Mouse (Mus musculus): ENCODE results near the gene Myrf. TPM values are rescaled to one million over a fixed set of nuclear protein-coding genes. Genes with fewer than 3 reads are reported as not detected.
A peak's percentile ranks its signal among the peaks of the same experiment; 100 is the strongest.

Myrf gene
- polyA plus RNA-seq, 1 experiment from 2014 or later = 11.1 TPM

DNA sequence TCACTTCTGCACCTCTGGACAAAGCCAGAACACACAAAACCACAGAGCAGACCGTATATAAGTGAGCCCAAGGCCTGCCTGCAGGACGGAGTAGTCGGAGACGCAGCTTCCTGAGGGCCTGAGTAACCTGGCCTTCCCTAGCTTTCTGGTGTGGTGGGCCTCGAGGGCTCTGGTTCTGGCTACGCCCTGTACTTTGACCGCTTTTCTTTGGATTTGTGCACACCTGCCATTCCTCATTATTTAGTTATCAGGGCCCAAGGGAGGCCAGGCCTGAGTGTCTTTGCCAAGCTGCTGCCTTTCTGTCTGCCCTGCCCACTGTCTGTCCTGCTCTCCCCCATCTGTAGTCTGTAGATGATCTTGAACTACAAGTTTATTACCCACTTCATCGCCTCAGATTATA is 50.6 kb downstream of the Myrf start:
- WGBS = 94% methylated on average over 8 of the region's 8 CpGs
- H3K27me3 ChIP-seq (replicated peaks) = no peaks in the 10 kb centered on the region
- H3K4me3 ChIP-seq = no peak overlapping the region
- ATAC-seq (ENCODE audit: extremely low read depth, insufficient number of reproducible peaks, low FRiP score, low TSS enrichment) = no peak
- peaks cover 100% of the 10 kb centered on the region for H3K36me3 ChIP-seq
- H3K27ac ChIP-seq (replicated peaks) = no peak overlapping the region
- peaks cover 10% of the 10 kb centered on the region for H3K4me1 ChIP-seq
- H3K9ac ChIP-seq = no peak overlapping the region
- H3K9me3 ChIP-seq = no peaks in the 10 kb centered on the region
- H3K4me2 ChIP-seq = no peak overlapping the region

DNA sequence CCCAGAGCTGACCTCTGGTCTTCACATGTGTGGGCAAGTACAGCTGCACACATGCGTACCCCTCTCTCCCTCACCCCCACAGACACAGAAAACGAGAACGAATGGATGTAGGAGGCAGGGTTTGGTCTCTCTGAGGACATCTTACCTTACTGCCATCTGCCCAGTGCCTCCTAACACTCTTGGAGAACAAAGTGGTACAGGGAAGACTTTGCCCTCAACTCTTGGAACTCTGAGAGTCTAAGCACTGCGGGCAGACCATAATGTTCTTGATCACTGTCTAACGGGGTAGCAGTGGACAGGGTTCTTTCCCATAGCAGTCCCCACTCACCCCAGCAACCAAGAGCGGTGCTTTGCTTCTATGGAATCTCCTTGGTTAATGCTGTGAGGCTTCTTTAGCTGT is 51.5 kb downstream of the Myrf start:
- H3K36me3 ChIP-seq = peaks cover 92% of the 10 kb centered on the region
- H3K27ac ChIP-seq (replicated peaks) = no peak overlapping the region
- H3K9ac ChIP-seq = no peak overlapping the region
- H3K9me3 ChIP-seq = no peaks in the 10 kb centered on the region
- H3K4me2 ChIP-seq = no peak overlapping the region
- ATAC-seq (ENCODE audit: extremely low read depth, insufficient number of reproducible peaks, low FRiP score, low TSS enrichment) = no peak
- no peak overlapping the region for H3K4me3 ChIP-seq
- H3K27me3 ChIP-seq (replicated peaks) = no peaks in the 10 kb centered on the region
- whole genome bisulfite sequencing = 92% methylated on average over 6 of the region's 6 CpGs
- H3K4me1 ChIP-seq = peaks cover 19% of the 10 kb centered on the region

DNA sequence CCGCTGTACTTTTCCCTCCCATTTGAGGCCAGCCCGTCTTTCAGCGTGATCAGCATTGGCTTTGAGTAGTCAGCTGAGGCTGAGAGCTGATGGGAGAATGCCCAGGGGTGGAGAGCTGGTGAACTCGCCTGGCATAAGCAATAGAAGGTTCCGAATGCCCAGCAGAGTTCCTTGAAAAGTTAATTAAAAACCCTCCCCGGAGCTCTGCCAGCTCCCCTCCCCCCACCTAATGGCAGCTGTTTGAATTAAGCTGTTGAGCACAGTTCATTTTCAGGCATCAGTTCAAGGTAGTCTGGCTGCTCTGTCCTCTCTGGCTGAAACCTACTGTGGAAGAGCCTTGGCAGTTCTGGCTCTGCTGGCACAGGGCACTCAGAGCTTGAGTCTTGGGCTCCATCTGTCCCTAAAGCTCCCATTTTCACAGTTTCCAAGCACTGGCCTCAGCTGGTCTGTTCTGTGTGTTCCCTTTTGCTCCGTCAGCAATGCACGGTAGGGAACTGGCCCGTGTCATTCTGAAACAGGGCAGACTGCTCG is 52.2 kb downstream of the Myrf start:
- H3K27me3 ChIP-seq (replicated peaks) = no peaks in the 10 kb centered on the region
- no peak overlapping the region for H3K4me3 ChIP-seq
- ATAC-seq (ENCODE audit: extremely low read depth, insufficient number of reproducible peaks, low FRiP score, low TSS enrichment) = no peak
- no peak overlapping the region for H3K27ac ChIP-seq (replicated peaks)
- WGBS = 83% methylated on average over 10 of the region's 10 CpGs
- H3K4me2 ChIP-seq = no peak overlapping the region
- H3K36me3 ChIP-seq = peaks cover 86% of the 10 kb centered on the region
- H3K4me1 ChIP-seq = peaks cover 24% of the 10 kb centered on the region
- no peak overlapping the region for H3K9ac ChIP-seq
- no peaks in the 10 kb centered on the region for H3K9me3 ChIP-seq

DNA sequence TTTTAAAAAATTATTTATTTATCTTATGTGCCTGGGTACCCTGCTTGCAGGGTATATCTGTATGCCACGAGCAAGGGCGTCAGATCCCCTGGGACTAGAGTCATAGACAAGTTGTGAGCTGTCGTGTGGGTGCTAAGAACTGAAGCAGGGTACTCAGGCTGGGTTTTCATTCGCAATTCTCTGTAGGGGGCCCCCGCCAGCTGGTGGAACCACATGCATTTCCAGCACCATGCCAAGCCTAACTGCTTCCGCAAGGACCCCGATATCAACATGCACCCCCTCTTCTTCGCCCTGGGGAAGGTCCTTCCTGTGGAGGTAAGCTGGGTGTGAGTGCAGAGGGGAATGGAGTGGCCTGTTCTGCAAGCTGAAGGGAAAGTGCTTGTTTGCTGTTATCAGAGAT is 54.0 kb downstream of the Myrf start:
- no peak for ATAC-seq (ENCODE audit: extremely low read depth, insufficient number of reproducible peaks, low FRiP score, low TSS enrichment)
- H3K9ac ChIP-seq = no peak overlapping the region
- no peaks in the 10 kb centered on the region for H3K9me3 ChIP-seq
- peaks cover 28% of the 10 kb centered on the region for H3K4me1 ChIP-seq
- no peak overlapping the region for H3K27ac ChIP-seq (replicated peaks)
- 90% methylated on average over 8 of the region's 8 CpGs for WGBS
- H3K4me3 ChIP-seq = no peak overlapping the region
- H3K36me3 ChIP-seq = peaks cover 68% of the 10 kb centered on the region
- H3K27me3 ChIP-seq (replicated peaks) = no peaks in the 10 kb centered on the region
- H3K4me2 ChIP-seq = 0 out of 2 replicates have a peak overlapping the region, but pooled peaks have one; percentile 5

DNA sequence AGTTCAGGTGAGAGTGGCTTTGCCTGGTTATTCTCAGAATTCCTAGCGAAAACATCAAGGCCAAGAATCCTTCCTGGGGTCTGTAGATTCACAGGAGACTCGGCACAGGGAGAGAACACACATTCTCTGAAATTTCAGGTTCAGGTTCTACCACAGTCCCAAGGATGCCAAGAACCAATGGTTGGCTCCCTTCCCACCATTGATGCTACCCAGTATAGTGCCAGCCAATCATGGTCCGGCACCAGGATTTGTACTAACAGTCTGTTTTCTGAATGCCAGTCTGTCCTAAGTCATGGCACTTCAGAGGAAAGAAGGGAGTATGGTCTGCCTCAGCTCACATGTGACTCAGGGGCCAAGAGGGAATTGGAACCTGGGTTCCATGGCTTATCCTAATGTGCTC is 54.7 kb downstream of the Myrf start:
- WGBS = 91% methylated on average over 3 of the region's 3 CpGs
- ATAC-seq (ENCODE audit: extremely low read depth, insufficient number of reproducible peaks, low FRiP score, low TSS enrichment) = no peak
- H3K9ac ChIP-seq = no peak overlapping the region
- H3K4me3 ChIP-seq = no peak overlapping the region
- peaks cover 61% of the 10 kb centered on the region for H3K36me3 ChIP-seq
- no peaks in the 10 kb centered on the region for H3K9me3 ChIP-seq
- H3K4me1 ChIP-seq = peaks cover 26% of the 10 kb centered on the region
- peak overlapping the region; percentile 92; the same call in 1 of the 2 replicates for H3K4me2 ChIP-seq
- no peak overlapping the region for H3K27ac ChIP-seq (replicated peaks)
- no peaks in the 10 kb centered on the region for H3K27me3 ChIP-seq (replicated peaks)

DNA sequence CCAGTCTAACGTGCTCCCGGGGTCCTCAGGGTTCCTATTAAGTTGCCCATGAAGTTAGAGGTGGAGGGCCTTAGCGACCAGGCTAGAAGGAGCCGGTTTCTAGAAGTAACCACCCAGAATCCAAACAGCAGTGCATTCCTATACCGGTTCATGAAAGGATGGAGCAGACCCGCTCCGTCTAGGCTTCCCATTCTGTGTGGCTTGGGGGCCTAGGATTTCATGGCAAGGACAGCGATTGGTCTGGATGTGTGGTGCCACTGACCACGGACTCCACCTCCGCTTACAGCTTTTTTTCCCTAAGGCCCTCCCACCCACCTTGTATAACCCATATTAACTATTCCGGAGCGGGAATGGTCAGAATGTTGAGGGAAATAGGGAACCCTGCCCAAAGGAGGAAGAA is 56.5 kb downstream of the Myrf start:
- H3K36me3 ChIP-seq = peaks cover 43% of the 10 kb centered on the region
- H3K4me3 ChIP-seq = peak overlapping the region; percentile 80
- peaks cover 31% of the 10 kb centered on the region for H3K4me1 ChIP-seq
- H3K27ac ChIP-seq (replicated peaks) = peak overlapping the region; percentile 95
- no peak for ATAC-seq (ENCODE audit: extremely low read depth, insufficient number of reproducible peaks, low FRiP score, low TSS enrichment)
- no peaks in the 10 kb centered on the region for H3K27me3 ChIP-seq (replicated peaks)
- no peaks in the 10 kb centered on the region for H3K9me3 ChIP-seq
- peak overlapping the region; percentile 92 for H3K4me2 ChIP-seq
- 20% methylated on average over 12 of the region's 12 CpGs for WGBS
- peak overlapping the region; percentile 91 for H3K9ac ChIP-seq

DNA sequence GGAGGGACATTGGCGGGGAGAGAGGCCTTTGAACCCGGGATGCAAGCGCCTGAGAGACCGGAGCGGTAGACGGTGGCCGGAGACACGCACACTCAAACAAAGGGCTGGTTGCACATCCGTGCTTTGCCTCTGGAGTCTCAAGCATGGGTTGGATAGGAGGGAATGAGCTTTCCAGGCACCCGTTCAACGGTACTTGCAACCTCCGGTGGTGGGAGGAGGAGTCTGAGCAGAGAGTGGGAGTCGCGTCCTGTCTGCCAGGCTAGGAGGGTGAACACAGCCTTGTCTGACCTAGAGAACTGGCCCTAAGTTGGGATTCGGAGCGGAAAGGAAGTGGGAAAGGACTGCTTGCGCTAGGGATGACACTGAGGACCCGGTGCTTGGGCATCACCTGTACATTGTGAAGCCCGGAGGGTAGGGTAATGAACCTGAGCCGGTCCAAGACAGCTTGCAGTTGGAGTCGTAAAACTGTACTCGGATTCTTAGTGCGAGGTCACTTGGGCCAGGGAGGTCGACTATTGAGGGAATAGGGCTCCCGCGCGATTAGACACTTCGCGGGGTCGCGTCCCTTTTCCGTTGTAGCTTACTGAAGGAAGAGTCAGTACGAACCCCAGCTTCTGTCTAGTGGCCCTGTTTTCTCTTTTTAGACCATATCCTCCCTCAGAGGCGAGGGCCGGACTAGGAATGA is 57.1 kb downstream of the Myrf start:
- ATAC-seq (ENCODE audit: extremely low read depth, insufficient number of reproducible peaks, low FRiP score, low TSS enrichment) = peak; percentile 55; the same call in 1 of the 2 replicates
- Histone ChIP-seq H3K4me1 (peaks cover 31% of the 10 kb centered on the region), H3K4me3 (peak overlapping the region; percentile 80), H3K27ac (replicated peaks) (peak overlapping the region; percentile 95), H3K4me2 (peak overlapping the region; percentile 92), H3K9ac (peak overlapping the region; percentile 91), H3K27me3 (replicated peaks) (no peaks in the 10 kb centered on the region), H3K9me3 (no peaks in the 10 kb centered on the region), H3K36me3 (peaks cover 37% of the 10 kb centered on the region)
- 2% methylated on average over 35 of the region's 35 CpGs for WGBS

DNA sequence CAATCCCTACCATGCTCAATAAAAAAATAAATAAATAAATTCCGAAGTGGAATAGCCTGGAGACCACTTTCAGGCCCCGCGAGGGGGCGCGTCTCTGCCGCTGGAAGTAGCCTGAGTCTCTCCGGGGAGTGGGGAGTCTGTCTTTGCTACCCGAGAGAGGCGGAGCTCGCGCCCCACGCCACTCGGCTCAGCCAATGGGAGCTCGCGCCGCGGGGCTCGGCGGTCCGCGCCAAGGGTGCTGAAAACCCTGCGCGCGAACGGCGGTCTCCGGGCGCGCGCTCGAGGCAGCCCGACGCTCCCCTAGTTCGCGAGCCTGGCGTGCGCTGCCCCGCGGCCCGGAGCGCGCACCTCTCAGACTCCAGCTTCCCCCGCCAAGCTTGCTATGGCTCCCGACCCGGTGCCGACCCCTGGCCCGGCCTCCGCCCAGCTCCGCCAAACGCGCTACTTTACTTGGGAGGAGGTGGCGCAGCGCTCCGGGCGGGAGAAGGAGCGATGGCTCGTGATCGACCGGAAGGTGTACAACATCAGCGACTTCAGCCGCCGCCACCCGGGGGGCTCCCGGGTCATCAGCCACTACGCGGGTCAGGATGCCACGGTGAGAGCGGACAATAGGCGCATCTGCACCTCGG is 57.8 kb downstream of the Myrf start, which contains the start of gene Fads1:
Gene Fads1 (plus strand): TSS at position 219 of the 629 bp plus-strand sequence.
- Histone ChIP-seq H3K4me3 (peak within 1 kb of the TSS; percentile 80), H3K9me3 (no peaks in the 10 kb centered on the region), H3K4me2 (peak within 1 kb of the TSS; percentile 92), H3K27ac (replicated peaks) (peak within 1 kb of the TSS; percentile 95), H3K9ac (peak within 1 kb of the TSS; percentile 91), H3K4me1 (peaks cover 31% of the 10 kb centered on the region), H3K27me3 (replicated peaks) (no peaks in the 10 kb centered on the region), H3K36me3 (peaks cover 30% of the 10 kb centered on the region)
- peak; percentile 90 for ATAC-seq (ENCODE audit: extremely low read depth, insufficient number of reproducible peaks, low FRiP score, low TSS enrichment)
- under 1% methylated on average over 70 of the region's 70 CpGs for WGBS

DNA sequence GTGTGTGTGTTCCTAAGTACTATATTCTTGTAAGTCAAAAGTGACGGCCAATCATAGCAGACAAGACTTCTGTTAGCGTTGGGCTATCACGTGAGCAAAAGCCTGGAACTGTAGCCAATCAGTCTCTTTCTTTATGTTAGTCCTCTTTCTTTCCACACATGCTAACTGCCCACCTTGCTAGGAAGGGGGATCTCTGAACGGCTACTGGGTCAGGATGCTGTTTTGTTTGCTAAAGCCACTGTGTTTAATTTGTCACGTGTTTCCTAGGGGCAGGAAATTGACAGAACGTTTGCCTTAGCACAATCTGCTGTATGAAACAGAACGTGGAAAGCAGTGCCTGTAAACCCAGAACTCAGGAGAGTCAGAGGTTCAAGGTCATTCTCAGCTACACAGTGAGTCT is 58.4 kb downstream of the Myrf start:
- Histone ChIP-seq H3K27ac (replicated peaks) (peak overlapping the region; percentile 95), H3K4me2 (peak overlapping the region; percentile 92), H3K9me3 (no peaks in the 10 kb centered on the region), H3K4me3 (peak overlapping the region; percentile 80), H3K27me3 (replicated peaks) (no peaks in the 10 kb centered on the region), H3K36me3 (peaks cover 24% of the 10 kb centered on the region), H3K9ac (peak overlapping the region; percentile 74), H3K4me1 (peaks cover 34% of the 10 kb centered on the region)
- no peak for ATAC-seq (ENCODE audit: extremely low read depth, insufficient number of reproducible peaks, low FRiP score, low TSS enrichment)
- 34% methylated on average over 7 of the region's 7 CpGs for WGBS

DNA sequence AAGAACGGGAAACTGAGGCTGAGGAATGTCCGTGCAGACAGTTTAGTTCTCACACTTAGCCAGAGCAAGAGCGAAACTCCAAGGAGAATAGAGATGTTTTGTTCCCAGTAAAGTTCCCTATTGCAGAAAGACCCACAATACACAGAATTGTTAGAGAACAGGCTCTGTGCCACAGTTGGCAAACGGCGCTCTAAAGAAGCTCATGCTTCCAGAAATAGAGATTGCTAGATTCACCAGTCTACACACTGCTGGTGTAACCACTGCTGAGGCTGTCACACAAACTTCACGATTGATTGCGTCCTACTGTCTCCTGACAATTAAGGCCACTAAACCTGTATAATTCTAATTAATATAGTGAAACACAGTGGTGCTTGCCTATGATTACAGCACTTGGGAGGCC is 59.3 kb downstream of the Myrf start:
- Histone ChIP-seq H3K4me1 (peaks cover 44% of the 10 kb centered on the region), H3K36me3 (peaks cover 14% of the 10 kb centered on the region), H3K27ac (replicated peaks) (no peak overlapping the region), H3K4me3 (no peak overlapping the region), H3K9me3 (no peaks in the 10 kb centered on the region), H3K4me2 (no peak overlapping the region), H3K27me3 (replicated peaks) (no peaks in the 10 kb centered on the region), H3K9ac (no peak overlapping the region; the same call in 1 of the 2 replicates)
- WGBS = 86% methylated on average over 7 of the region's 7 CpGs
- ATAC-seq (ENCODE audit: extremely low read depth, insufficient number of reproducible peaks, low FRiP score, low TSS enrichment) = no peak

DNA sequence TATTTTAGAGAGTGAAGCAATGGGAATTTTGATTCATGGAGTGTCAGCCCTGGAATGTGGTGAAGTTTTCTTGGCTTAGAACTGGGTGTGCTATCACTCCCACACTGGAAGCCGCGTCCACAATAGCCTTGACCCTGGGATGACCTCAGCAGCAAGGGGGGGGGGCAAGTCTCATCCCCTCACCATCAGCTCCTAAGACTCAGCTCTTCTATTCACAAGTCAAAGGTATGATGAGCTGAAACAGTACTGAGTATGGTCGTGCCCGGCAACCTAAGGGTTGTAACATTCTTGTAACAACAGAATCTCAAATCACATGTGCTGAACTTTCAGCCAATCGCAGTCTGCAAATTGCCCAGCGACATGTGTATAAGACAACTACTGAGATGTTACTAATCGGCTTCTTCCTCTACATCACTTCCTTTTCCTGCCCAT is 63.6 kb downstream of the Myrf start:
- Histone ChIP-seq H3K27ac (replicated peaks) (peak overlapping the region; percentile 61), H3K4me2 (peak overlapping the region; percentile 32), H3K27me3 (replicated peaks) (no peaks in the 10 kb centered on the region), H3K9me3 (no peaks in the 10 kb centered on the region), H3K9ac (no peak overlapping the region), H3K36me3 (no peaks in the 10 kb centered on the region), H3K4me3 (no peak overlapping the region), H3K4me1 (peaks cover 43% of the 10 kb centered on the region)
- ATAC-seq (ENCODE audit: extremely low read depth, insufficient number of reproducible peaks, low FRiP score, low TSS enrichment) = peak; percentile 45; the same call in 1 of the 2 replicates
- 31% methylated on average over 7 of the region's 7 CpGs for WGBS
